ENCODE assay signal across 9 mouse cellular contexts in genomic region chr12:108869575-108869974, GRCm38 (mm10). TPM values are rescaled to one million over a fixed set of nuclear protein-coding genes. Genes with fewer than 3 reads are reported as not detected.
DNase-seq lines count a peak whose midpoint lies in the region; ATAC-seq lines count a peak whose summit lies in the region.
"Had no signal": no experiment of that assay in that cellular context is flagged by ENCODE, and none has a peak within 500 bp of the region (broad histone marks: within the 10 kb centered on the region; RNA-seq: fewer than 3 reads in every experiment).

No protein-coding gene starts in this region.

- intact Hi-C loops in left cerebral cortex, postnatal 4 days (cut with DNase I) = no loop called here

- peak; percentile 66 for ATAC-seq in megakaryocyte progenitor cell, adult 5-6 weeks (replicated peaks; ENCODE audit: poor library complexity)

- peak; percentile 42 to 59 for DNase-seq in cerebellum, postnatal 10 days
- no peak for DNase-seq in cerebellum, postnatal 4 days (ENCODE audit: low spot score in 2 of 2)
- peak; percentile 26 for DNase-seq in left cerebral cortex, postnatal 4 days
- DNase-seq in left cerebral cortex, adult 9 months (ENCODE audit: low spot score in 2 of 2) = no peak
- peak; percentile 71 for DNase-seq in ES-CJ7 (ENCODE audit: low read depth, low spot score)
- no peak for DNase-seq in frontal cortex, postnatal 10 days (ENCODE audit: low spot score in 2 of 2)
- DNase-seq in right cerebral cortex, postnatal 4 days = no peak
- DNase-seq: adrenal gland, postnatal 36 days had no signal

RNA-seq across cellular contexts. Expression of gene Wdr25, which starts 23.9 kb away (rescaled TPM):
- total RNA-seq in left cerebral cortex, postnatal 4 days (2021) = 1 to 10 TPM; 4.9 to 6.2 TPM
- 2.1 and 3.0 TPM in 2 replicates for total RNA-seq in megakaryocyte progenitor cell, adult 5-6 weeks (2015)
- total RNA-seq in megakaryocyte progenitor cell, adult 5-6 weeks (2017) = 3.9 and 4.7 TPM in 2 replicates

RNA-seq across cellular contexts. Expression of gene Wars, which starts 24.4 kb away (rescaled TPM):
- total RNA-seq in left cerebral cortex, postnatal 4 days (2021) = 10 to 100 TPM; 93.2 to 99.7 TPM
- 25.1 and 32.0 TPM in 2 replicates for total RNA-seq in megakaryocyte progenitor cell, adult 5-6 weeks (2015)
- 53.3 and 59.3 TPM in 2 replicates for total RNA-seq in megakaryocyte progenitor cell, adult 5-6 weeks (2017)

RNA-seq across cellular contexts. Expression of gene Slc25a47, which starts 33.7 kb away (rescaled TPM):
- 10 to 100 TPM; 12.4 to 13.3 TPM for total RNA-seq in left cerebral cortex, postnatal 4 days (2021)
- 3.0 and 4.5 TPM in 2 replicates for total RNA-seq in megakaryocyte progenitor cell, adult 5-6 weeks (2015)
- 5.1 and 5.4 TPM in 2 replicates for total RNA-seq in megakaryocyte progenitor cell, adult 5-6 weeks (2017)

RNA-seq across cellular contexts. Expression of gene Slc25a29, which starts 33.9 kb away (rescaled TPM):
- 10 to 100 TPM; 15.8 to 17.5 TPM for total RNA-seq in left cerebral cortex, postnatal 4 days (2021)
- total RNA-seq in megakaryocyte progenitor cell, adult 5-6 weeks (2015) = 1.3 and 1.8 TPM in 2 replicates
- 0.71 and 1.8 TPM in 2 replicates for total RNA-seq in megakaryocyte progenitor cell, adult 5-6 weeks (2017)

Comparison
In these comparisons a context has a peak if more than half of its experiments do, and no peak if none do; other contexts are left out.
1. DNase-seq: peak in cerebellum, postnatal 10 days (2 of 2), left cerebral cortex, postnatal 4 days (single experiment) and ES-CJ7 (single experiment); none in cerebellum, postnatal 4 days (0 of 2), left cerebral cortex, adult 9 months (0 of 2), frontal cortex, postnatal 10 days (0 of 2) and right cerebral cortex, postnatal 4 days (single experiment).